Mouse (Mus musculus) gonadal fat pad, adult 2 months (tissue): ENCODE results near the gene Wbp11. TPM values are rescaled to one million over a fixed set of nuclear protein-coding genes. Genes with fewer than 3 reads are reported as not detected.

Experiments
- DNase-seq: peaks from one replicate; pipeline ENCODE4 v3.0.0-alpha.2; 2012; ENCODE audit warnings: low read depth
- polyA plus RNA-seq: library from polyadenylated mRNA; depleted of rRNA; stranded (reverse); fragments of >200 nt; gene quantifications from 2 replicates; pipeline ENCODE4 v1.2.3, GENCODE M21; 2012

Wbp11 gene
- polyA plus RNA-seq, 1 experiment = 25.2 TPM

DNA sequence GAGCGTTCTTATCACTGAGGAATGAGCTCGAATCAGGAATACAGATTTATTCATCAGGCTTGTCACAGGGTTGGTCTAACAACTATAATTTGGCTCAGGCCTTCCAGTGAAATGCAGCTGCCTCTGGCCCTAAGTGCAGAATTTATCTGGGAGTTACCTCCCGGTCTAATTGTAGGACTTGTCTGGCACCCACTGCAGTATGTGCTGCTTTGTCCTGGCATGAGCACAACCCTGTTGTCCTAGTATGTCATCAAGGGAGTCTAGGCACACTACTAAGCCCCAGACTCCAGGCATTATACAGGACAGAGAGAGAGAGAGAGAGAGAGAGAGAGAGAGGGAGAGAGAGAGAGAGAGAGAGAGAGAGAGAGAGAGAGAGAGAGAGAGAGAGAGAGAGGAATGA is 9.3 kb upstream of the Wbp11 start:
- DNase-seq = no peak

DNA sequence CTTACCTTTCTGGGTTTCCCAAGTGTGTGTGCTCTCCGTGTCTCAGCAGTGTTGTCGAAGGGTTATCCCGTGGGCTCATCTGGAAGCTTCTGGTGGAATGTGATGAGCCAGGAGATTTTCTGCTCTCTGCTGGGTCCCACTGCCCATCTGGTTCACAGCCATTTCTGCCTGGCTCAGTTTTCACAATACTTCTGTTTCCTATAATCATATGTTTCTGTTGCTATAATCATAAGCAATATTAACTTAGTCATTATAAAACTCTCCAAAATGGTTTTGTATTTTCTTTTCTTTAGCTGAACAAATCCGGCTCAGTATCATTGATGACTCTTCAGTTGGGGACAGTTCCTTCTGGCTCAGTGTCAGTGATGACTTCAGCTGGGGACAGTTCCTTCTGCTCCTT is 7.3 kb upstream of the Wbp11 start, which contains the start of gene Smco3:
Smco3 (minus strand) TSS at position 101 of the 400 bp plus-strand sequence.
- no peak for DNase-seq

DNA sequence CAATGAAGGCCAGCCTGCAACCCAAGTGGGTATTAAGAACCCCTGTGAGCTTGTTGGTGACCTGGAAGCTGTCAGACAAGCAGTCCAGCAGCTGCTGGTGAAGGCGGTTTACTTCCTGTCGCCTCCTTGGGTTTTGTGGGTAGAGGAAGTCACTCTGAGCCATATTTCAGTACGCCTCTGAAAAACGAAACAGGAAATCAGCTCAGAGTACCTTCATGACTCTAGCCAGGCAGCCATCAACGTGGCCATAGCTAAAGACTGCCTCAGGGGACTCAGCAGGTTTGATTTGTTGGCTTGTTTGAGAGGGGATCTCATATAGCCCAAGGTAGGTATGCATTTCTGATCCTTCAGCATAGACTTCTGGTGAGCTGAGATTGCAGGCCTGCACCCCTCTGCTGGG is 3.7 kb upstream of the Wbp11 start:
- DNase-seq = no peak

DNA sequence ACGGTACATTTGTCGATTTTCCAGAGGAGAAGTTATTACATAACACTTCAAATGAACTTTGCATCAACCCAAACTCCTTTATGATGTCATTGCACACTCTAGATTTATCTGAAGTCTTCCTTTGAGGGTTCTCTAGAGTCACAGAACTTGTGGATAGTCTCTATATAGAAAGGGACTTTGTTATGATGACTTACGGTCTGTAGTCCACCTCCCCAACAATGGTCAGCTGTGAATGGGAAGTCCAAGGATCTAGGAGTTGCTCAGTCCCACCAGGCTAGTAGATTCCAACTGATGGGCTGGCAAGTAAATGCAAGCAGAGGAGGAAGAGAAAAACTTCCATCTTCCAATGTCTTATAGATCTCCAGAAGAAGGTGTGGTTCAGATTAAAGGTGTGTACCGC is 648 bp upstream of the Wbp11 start:
- no peak for DNase-seq

DNA sequence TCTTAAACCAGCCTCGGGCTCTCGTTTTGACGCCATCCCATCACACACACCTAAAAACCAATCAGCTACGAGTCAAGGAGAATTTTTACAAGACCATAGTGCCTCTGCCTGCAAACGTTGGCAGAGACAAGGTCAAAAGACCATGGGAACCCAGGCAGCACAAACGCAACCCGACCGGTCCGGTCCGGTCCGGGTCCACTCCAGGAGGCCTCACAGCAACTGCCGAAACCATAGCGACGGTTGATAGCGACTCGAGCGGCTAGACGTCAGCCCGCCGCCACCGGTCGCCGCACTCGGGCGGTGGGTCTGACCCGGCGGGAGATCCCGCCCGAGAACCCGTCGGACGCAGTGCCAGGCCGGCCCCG is 535 bp downstream of the Wbp11 start, which contains the start of gene BC049715:
BC049715 (plus strand) TSS at position 111 of the 365 bp plus-strand sequence.
- DNase-seq = no peak

DNA sequence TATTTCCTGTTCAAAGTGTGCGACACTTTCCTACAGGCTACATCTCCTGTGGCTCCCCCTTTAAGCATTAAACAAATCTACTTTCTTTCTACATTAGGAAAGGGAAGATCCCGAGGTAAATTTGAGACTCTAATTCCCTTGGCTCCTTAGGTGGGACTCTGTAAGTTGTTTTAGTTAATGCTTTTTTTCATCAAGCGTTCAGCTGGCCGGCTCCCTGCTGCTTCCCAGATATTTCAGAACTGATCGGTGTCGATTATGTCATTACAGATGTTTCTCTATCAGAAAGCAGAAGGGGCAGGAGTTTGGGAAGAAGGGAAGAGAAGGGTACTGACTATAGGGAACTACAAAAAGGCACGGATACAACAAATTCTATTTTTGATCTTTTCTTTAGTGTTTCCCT is 917 bp downstream of the Wbp11 start:
- DNase-seq = no peak

DNA sequence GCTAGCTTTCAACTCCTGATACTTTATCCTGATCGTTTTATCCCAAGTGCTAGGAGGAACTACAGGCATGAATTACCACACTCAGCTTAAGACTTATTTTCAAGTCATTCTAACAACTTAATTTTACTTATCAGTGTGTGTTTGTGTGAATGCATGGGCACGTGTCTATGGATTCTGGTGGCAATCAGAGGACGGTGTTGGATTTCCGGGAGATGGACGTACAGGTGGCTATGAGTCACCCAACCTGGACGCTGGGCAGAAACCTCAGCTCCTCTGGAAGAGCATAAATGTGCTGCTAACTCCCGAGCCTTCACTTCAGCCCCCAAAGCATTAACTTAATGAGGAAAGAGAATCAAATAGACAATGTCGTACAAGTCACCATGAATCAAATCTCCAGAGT is 3.0 kb downstream of the Wbp11 start:
- no peak for DNase-seq

DNA sequence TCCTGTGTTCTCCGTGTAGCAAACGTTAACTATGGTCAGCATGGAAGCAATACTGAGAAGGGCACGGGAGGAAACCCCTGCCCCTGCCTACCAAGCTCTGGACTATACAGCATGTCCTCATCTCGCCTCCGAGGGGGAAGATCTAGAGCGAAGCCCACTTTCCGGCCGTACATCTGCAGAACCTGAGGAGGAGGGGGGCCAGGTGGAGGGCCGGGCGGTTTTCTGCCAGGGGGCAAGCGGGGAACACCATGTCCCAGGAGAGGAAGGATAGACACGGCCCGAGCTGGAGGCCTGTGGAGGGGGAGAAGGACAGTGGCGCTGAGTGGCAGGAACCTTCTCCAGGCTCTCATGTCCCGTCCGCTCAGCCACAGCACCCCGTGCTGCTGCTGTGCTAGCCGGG is 6.9 kb downstream of the Wbp11 start:
- DNase-seq = no peak

DNA sequence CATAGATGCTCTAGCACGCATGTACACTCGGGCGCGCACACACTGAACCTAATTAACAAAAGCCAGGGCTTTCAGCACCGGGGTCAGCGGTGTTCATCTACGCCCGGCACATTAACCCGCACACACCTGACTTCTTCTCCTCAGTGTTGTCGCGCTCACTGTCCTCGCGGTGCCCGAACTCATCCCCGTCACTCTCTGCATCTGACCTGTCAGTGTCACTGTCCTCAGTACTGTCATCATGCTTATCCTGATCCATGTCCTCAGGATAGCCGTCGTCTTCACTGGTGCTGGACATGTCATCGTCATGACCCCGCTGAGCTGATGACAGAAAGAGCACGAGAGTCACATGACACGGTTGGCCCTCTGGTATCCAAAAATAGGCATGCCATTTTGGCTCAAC is 7.7 kb downstream of the Wbp11 start:
- DNase-seq = no peak

DNA sequence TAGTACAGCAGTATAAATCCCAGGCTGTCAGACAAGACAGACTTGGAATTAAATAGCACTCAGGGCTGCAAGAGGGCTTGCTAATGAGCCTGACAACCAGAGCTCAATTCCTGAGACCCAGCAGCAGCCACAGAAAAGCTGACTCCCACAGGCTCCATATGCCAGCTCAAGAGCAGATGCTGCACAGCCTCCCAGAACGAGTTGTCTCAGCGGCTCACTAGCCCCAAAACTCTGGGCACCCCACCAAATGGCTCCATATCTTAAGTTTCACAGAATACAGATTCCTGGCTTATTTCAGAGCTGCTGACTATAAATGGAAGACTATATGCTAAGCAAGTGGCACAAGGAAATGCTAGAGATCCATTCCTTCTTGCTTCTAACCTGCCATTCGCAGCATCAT is 10.5 kb downstream of the Wbp11 start:
- no peak for DNase-seq

DNA sequence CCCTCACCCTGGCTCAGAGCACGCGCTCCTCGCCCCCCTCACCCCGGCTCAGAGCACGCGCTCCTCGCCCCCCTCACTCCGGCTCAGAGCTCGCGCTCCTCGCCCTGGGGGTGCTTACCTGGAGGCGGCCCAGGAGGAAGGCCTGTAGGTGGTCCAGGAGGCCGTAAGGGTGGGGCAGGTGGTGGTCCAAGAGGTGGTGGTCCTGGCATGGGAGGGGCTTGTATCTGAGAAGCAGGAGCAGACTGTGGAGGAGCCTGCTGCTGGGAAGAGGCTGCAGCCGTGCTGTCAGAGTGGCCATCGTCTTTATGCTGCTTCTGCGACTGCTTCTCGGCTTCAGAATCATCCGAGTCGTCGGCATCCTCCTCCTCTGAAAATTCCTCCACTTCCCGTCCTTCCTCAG is 11.2 kb downstream of the Wbp11 start:
- no peak for DNase-seq

DNA sequence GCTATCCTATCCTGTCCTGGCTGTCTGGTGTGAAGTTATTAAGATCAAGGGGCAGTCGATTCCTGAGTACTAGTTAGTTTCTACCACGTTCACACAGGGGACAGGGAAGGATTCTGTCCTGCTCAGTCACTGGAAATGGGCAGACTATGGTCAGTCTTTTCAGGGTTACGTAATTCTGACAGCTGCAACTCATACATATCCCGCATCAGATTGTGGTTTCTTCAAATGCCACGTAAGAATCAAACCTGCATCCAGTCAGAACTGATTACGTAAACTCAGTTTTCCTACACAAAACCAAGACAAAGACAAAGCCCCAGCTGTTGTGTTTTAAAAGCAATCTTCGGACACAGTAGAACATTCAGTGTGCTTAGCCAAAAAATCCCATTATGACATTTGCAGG is 12.7 kb downstream of the Wbp11 start:
- no peak for DNase-seq

DNA sequence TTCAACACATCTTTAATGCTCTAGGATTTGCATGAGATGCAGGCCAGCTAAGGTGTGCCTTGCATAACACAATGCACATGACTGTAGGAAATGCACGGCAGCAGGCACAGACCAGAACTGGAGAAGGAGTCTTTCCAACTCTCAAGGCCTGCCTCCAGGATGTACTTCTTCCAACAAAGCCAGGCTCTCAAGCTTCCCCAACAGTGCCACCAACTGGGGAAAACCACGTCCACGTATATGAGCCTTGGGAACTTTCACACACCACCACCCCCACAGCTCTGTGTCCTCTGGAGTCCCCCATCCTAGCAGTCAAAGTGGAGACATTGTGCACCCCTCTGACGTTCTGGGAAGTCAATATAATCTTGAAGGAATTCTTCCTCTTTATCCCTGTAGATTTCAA is 14.9 kb downstream of the Wbp11 start:
- DNase-seq = no peak

DNA sequence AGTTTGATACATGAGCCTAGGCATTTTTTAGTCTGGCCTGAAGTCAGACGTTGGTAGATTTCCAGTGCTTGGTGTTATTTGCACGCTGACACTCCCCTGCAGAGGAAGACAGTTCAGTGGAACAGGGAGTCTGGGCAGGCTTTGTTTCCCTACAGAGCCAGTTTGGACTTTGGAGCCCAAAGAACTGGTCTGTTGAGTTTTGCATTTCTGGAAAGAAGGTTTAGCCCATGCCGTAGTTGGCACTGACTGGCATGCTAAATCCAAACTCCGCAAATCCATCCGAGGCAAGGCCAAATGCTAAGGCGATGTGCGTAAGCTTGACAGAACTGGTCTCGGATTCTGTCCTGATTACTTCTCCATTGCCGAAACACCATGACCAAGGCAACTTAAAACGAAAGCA is 16.8 kb downstream of the Wbp11 start:
- DNase-seq = peak; percentile 95

DNA sequence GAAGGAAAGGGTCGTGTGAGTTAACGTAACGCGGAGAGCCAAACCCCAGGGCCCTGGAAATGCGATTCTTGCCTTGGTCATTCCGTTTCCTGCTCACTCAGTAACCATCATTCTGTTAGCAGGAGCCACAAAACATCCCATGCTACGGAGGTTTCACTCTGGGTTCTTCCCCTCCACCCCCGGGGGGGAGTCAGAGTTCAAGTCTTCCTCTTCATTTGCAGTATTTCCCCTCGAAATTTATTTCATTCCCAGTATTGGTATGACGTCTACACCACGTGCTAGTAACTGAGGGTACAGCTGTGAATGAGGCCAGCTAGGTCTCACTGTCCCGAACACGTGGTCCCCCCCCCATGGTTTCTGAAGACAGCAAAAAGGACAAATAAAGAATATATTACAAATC is 18.4 kb downstream of the Wbp11 start:
- DNase-seq = no peak

DNA sequence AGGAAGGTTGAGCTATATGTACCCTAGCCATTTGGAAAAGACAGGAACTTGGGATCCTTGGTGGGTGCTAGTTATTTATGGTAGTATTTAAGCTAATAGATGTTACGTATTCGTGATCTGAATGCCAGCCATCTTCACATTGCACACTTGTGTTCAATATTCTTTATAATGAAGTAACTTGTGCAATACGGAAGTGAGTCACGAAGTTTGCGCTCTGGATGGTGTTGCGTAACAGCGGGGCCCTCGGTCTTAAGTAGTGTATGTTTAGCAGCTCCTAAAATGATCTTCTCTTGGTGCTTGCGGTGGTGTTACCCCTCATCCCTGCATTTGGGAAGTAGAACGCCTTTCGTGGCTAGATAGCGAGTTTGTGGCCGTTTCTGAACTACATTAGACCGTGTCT is 19.0 kb downstream of the Wbp11 start:
- DNase-seq = no peak

DNA sequence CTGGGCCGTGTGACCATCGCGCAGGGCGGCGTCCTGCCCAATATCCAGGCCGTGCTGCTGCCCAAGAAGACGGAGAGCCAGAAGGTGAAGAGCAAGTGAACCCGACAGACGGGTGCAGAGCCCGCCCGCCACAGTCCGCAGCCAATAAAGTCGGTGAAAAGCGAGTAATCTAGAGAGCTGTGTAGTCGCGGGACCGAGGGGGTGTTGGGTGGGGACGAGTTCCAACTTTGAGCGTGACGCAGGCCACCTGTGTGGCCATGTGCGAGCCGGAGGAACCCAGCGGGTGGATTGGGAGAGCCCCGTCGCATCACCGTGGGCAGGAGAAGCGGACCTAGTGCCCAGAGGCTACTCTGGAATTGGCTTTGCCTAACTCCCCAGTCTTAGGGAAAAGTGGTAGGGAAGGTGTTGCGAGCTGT is 19.4 kb downstream of the Wbp11 start:
- no peak for DNase-seq

DNA sequence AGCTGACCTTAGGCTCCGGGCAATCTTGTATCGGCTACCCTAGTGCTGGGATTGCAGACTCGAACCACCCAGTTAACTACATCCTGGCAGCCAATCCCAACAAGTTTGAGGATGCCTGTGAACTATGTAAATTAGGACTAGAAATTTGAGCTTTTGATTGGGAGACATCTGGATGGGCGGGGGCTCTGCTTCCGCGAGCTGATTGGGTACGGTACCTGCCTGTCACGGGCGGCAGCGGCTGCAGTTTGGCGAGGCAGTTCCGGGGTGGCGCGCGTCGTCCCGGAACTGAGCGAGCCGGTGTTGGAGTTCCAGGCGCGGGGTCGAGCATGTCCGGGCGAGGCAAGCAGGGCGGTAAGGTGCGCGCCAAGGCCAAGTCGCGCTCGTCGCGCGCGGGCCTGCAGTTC is 20.0 kb downstream of the Wbp11 start, which contains the start of gene H2afj:
H2afj (plus strand) TSS at position 231 of the 404 bp plus-strand sequence.
- peak; percentile 87 for DNase-seq

DNA sequence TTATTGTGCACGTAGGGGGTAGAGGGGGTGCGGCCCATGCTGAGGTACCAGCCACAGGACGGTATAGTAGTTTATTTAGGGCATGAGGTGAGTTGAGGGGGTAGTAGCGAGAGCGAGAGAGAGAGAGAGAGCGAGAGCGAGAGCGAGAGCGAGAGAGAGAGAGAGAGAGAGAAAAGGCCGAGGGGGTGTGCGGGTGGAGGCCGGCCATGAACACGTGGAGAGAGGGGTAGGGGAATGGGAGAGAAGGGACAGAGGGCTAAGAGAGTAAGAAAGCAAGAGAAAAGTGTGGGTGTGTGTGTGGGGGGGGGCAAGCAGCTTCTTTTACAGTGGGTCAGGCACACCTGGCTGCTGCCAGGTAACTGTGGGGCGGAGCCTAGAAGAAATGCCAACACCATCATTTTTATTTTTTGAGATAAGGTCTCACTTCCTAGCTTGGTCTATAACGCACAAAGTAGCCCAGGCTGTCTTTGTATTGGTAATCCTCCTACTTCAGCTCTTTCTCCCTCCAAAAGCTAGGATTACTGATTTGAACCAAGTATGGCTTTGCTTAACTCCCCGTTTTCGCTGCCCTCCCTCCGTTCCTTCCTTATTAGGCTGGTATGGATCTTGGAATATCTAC is 20.5 kb downstream of the Wbp11 start:
- no peak for DNase-seq

DNA sequence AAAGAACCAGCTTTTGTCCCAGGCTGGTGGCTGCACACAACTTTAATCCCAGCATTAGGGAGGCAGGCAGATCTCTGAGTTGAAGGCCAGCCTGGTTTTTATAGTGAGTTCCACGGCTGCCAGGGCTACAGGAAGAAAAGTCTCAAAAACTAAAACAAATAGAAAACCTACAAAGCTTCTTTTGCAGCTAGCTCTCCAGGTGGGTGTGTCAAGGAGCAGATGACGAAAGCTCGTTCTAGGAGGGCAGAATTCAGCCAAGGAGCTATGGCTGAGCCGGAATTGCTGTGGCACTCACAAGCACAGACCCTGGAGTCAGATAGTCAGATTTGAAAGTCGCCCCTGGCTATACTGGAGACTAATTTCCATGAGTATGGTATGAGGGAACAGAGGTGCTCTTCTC is 21.2 kb downstream of the Wbp11 start:
- no peak for DNase-seq

DNA sequence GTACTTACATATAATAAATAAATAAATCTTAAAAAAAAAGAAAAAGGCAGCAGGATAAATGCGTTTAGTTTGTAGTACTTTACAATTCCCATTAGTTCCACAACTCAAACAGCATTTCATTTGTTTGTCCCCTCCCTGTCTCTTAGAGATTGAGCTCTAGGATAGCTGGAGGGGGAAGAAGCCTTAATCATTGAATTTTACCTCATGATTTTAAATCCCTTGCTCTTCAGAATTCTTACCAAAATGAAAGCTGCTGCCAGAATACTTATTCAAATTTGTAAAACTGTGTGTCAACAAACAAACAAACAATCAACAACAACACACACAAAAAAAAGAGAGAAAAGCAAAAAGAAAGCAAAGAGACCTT is 22.6 kb downstream of the Wbp11 start:
- no peak for DNase-seq

DNA sequence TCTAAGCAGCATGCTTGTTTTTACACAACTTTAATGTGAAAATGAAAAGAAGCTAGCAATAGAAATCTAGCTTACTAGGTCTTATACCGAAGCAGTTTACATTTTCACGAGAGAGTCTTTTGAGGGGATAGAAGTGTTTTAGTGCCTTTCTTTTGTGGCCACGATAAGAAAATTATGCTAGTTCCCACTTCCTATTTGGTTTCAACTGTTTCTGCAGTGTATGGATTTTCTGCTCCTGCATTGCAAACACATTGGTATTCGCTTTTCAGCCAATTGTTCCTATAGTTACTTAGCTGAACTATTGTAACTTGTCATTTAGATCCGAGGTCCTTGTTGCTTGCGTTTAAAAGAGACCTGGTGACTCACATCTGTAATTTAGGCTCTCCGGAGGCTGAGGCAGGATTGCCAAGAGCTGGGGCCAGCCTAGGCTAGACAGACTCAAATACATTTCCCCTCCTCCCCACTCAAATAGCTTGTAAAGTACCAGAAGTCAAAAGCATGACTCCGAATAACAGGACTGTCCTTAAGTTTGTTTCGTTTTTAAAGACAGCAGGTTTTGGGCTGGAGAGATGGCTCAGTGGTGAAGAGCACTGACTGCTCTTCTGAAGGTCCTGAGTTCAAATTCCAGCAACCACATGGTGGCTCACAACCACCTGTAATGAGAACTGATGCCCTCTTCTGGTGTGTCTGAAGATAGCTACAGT is 23.2 kb downstream of the Wbp11 start:
- no peak for DNase-seq

DNA sequence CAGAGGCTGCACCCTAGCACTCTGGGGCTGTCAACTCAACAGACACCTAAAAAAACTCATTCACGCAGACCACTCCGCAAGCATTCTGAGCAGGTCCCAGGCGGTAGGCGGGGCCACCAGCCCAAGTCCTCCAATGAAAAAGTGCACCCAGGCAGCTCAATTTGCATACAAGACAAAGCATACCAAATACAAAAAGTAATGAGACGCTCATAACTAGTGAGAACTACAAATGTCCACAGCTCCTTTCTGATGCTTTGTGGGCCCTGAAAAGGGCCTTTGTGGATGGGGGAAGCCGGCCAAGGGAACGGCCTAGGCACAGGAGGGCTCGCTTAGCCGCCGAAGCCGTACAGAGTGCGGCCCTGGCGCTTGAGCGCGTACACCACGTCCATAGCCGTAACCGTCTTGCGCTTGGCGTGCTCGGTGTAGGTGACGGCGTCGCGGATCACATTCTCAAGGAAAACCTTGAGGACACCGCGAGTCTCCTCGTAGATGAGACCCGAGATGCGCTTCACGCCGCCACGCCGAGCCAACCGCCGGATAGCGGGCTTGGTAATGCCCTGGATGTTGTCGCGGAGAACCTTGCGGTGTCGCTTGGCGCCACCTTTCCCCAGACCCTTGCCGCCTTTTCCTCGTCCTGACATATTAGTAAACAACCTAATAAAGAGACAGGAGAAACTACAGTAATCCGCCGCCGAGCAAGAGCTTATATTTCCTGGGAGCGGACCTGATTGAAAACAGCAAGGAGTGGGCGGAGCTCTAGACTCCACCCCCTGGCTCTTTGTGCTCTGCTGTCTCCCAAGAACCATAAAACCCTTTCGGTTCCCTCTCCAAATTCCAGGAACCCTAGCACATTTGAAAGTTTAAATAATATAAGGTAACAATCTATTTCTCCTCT is 24.0 kb downstream of the Wbp11 start, which contains the start of gene Hist4h4:
Hist4h4 (minus strand) TSS at position 677 of the 895 bp plus-strand sequence.
- no peak for DNase-seq
